Mouse (Mus musculus): ENCODE measurements around the gene Fcho1.
"Not testable (repeated sequence)": the region's sequence is repeated elsewhere in the genome, so short reads cannot be mapped to it uniquely, and the experiment has no call there.

Gene Fcho1

GRCm38 (mm10) chr8:71725122-71725924 lies at the start of gene Fcho1:
Fcho1 (minus strand) TSS chr8:71725716.
- peak; percentile 93 for DNase-seq (ENCODE audit: low spot score)

- no peak for DNase-seq (ENCODE audit: low spot score)
These were observed 45.8 kb upstream of the Fcho1 start for GRCm38 (mm10) chr8:71771336-71771735.

DNA sequence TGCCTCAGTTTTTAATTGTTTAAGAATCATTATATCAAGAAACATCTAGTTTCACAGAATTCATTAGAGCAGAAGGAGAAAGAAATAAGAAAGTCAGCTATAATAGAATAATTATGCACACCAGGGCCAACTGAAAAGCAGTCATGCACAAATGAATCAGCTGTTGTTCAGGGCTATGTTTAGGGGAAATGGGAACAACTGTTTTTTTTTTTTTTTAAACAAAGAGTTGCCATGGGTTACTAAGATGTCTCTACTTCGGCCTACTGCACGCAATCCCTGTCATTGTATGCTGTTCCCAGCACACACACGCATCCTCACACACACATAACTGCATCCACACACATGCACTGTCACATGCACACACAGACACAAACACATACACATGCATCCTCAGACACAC lies 33.3 kb upstream of the Fcho1 start:
- no peak for DNase-seq (ENCODE audit: low spot score)

DNA sequence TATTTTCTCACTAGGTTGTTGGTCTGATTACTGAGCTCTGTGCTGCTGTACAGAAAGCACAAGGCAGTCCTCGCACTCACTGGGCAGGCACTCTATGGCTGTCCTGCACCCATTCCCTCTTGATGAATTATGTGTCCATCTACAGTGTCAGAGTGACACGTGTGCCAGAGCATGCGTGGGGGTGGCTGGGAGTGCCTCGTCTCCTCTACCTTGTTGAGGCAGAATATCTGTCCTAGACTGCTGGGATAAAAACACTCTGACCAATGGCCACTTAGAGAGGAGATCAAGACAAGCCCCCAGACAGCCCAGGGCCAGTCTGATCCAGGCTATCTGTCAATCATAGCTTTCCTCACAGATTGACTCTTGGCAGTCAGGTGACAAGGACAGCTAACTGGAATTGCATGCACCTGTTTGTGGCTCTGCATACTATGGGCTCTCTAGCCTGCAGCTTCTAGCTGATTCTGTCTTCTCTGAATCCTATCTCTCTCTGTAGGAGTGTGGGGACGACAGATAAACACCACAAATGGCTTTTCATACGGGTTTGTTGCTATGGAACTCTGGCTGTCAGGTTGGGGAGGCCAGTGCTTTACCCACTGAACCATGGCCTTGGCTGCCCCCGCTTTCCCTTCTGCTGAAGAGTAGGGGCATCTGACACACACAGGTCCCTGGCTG lies 27.5 kb upstream of the Fcho1 start:
- DNase-seq (ENCODE audit: low spot score): not testable (repeated sequence)

DNA sequence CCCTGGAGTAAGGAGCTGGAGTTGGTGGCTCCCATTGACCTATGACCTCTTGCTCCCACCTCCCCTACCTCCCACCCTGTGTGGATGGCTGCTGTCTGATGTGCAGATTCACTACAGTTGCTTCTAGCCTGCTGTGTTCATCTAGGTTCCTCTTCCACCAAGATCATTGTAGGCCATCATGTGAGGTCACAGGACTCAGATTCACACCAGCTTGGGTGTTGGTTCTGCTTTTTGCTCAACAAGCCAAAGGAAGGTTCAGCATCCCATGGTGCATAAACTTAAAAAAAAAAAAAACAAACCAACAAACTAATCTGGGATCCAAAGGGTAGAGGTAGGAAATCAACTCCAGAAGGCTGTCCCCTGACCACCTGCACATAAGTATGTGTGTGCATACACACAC lies 26.7 kb upstream of the Fcho1 start:
- DNase-seq (ENCODE audit: low spot score): not testable (repeated sequence)

DNA sequence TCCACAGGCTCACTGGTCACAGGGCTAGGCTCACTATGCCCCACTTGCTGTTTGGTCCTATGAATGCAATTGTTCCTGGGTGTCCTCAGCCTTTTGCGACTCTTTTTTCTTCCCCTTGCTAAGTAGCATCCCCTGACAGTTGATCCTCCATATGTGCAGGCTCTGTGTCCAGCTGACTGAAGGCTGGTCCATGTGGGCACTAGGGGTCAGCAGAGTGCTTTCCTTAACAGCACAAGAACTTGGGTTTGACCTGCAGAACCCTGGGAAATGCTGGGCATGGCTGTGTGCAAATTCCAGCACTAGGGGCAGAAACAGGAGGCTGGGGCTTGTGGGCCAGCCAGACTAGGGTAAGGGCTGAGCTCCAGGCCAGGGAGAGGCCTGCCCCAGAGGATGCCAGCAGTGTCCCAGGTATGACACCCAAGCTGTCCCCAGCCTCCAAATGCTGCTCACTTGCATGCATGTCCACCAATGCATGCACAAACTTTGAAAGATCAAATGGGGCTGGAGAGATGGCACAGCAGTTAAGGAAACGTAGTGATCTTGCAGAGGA lies 25.9 kb upstream of the Fcho1 start:
- peak; percentile 50 for DNase-seq (ENCODE audit: low spot score)

GRCm38 (mm10) chr8:71749321-71750075 lies 24.0 kb upstream of the Fcho1 start:
- not testable (repeated sequence) for DNase-seq (ENCODE audit: low spot score)

- not testable (repeated sequence) for DNase-seq (ENCODE audit: low spot score)
These were observed 21.6 kb upstream of the Fcho1 start for GRCm38 (mm10) chr8:71747082-71747481.

DNA sequence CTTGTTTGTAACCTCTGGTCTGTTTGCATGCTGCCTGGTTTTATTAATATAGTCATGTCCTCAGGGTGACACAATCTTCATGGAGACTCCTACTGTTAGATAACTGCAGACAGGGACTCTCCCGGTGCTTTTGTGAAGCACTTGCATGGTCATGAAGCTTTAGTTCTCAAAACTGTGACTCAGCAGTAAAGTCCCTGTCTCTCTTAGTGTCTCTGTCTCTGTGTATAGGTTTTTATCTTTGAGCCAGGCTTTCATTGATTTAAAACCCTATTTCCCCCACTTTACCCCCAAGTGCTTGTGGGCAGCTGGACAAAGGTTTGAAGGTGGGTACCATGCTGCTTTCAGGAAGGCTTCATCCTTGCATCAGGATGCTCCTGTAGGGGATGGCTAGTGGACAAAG lies 19.8 kb upstream of the Fcho1 start:
- no peak for DNase-seq (ENCODE audit: low spot score)

GRCm38 (mm10) chr8:71742783-71743182 lies 17.3 kb upstream of the Fcho1 start:
- DNase-seq (ENCODE audit: low spot score): no peak

- DNase-seq (ENCODE audit: low spot score): no peak
These were observed 16.2 kb upstream of the Fcho1 start for GRCm38 (mm10) chr8:71741687-71742114.

DNA sequence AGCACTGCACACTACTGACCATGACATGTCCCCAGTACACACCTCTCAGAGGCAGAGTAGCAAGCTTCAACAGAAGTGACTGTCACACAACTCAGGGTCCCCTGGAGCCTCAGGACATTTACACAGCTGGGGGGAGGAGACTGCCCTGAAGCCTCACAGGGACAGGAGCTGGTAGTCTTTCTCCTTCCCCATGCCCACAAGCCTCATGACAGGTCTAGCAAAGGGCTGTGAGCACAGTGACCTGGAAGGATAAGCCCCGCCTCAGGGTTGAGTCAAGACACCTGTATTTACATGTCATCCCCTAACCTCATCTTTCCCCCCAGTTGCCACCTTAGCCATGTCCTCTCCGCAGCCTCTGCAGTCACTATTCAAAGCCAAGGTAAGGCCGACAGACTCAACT lies 15.7 kb upstream of the Fcho1 start:
- DNase-seq (ENCODE audit: low spot score): no peak

DNA sequence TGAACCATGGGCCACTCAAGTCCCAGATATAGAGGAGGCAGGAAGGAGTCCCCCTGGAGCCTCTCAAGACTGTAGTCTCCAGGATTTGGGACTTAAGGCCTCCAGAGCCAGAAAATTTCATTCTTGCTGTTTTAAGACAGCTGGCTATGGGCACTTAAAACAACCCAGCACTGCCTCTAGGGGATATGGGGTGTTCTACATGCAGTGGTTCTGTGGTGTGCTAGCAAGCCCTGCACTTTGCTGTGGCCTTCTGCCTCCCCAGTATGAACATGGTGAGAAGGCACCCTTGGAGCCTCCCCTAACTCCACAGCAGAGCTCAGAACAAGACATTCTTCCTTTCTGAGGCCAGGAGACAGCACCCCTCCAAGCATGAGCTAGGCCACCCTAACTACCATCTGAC lies 12.8 kb upstream of the Fcho1 start:
- DNase-seq (ENCODE audit: low spot score): not testable (repeated sequence)

DNA sequence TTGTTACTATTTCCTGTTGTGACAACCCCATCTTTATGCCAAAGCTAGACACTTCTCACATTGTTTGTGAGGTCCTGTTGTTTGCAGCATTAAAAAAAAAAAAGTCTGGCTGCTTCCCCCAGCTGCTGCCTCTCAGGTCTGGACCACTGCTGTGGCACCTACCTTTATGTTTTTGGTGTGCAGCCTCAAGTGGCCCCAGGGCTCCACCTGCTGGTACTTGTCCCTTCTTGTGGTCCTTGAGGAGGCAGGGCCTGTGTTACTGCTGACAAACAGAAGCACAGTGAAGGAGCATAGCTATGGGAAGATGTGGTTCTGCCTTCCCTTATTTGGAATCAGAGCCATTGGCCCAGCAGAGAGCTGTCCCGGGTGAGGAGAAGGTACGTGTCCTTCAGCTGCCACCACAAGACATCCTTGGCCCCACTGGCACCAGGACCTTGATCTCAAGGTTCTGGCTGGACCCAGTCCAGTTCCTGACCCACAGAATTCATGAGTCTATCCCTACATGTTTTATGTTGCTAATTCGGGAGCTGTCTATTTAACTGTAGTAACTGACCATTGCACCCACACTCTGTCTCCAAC lies 6.2 kb upstream of the Fcho1 start:
- peak; percentile 74 for DNase-seq (ENCODE audit: low spot score)

GRCm38 (mm10) chr8:71728826-71729620 lies 3.5 kb upstream of the Fcho1 start:
- DNase-seq (ENCODE audit: low spot score): peak; percentile 66

GRCm38 (mm10) chr8:71728240-71728785 lies 2.8 kb upstream of the Fcho1 start:
- DNase-seq (ENCODE audit: low spot score): peak; percentile 67

GRCm38 (mm10) chr8:71724389-71724788 lies 1.1 kb downstream of the Fcho1 start:
- DNase-seq (ENCODE audit: low spot score): no peak

GRCm38 (mm10) chr8:71723047-71723551 lies 2.4 kb downstream of the Fcho1 start:
- DNase-seq (ENCODE audit: low spot score): no peak

DNA sequence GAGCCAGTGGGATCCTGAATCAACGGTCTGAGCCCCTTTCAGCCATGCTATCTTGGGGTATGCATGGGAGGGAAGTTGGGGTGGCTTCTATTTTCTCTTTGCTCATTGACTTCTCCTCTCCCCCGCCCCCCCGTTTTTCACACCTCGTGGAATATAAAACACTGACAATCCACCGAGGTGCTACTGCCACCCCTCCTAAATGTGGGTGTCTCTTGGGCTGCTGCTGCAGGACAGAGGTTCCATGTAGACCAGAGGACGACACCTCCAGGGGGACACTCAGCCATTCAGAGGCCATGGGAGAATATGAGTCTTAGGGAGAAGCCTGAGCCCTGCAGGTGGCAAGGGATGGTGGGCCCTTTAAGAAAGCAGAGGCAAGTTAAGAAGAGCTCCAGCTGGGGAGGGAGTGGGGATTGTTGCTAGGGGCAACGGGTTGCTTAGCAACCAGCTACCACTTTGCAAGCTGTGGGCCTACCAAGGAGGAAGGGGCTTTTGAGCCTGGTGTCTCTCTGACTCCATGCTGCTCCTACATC lies 5.5 kb downstream of the Fcho1 start:
- peak; percentile 73 for DNase-seq (ENCODE audit: low spot score)

- peak; percentile 73 for DNase-seq (ENCODE audit: low spot score)
These were observed 6.3 kb downstream of the Fcho1 start for GRCm38 (mm10) chr8:71719218-71719617.
